Mouse (Mus musculus) neural tube, embryonic 14.5 days (tissue): Measurements from ENCODE around the gene Robo2. TPM values are rescaled to one million over a fixed set of nuclear protein-coding genes. Genes with fewer than 3 reads are reported as not detected.

ENCODE experiments used
- ATAC-seq: fragments of 200-750 bp; cut with Nextera tagmentation; 2 replicates; pipeline ENCODE4 v1.8.0; 2017; ENCODE audit warnings: low read depth, mild to moderate bottlenecking, moderate TSS enrichment, moderate library complexity
- H3K27ac ChIP-seq: fragments of 300-500 bp; sonication (generic); 2 replicates; pipeline ENCODE4 v1.5.1; 2014; ENCODE audit warnings: low read depth, mild to moderate bottlenecking, control low read depth, low read length, moderate library complexity, mixed read lengths
- H3K27me3 ChIP-seq: fragments of 300-500 bp; sonication (generic); 2 replicates; pipeline ENCODE4 v1.6.1; 2014; ENCODE audit warnings: low read length; ENCODE audit not compliant: control insufficient read depth, insufficient read depth
- H3K36me3 ChIP-seq: fragments of 300-500 bp; sonication (generic); 2 replicates; pipeline ENCODE4 v1.6.1; 2014; ENCODE audit warnings: low read length, mixed read lengths; ENCODE audit not compliant: control insufficient read depth, insufficient read depth
- H3K4me1 ChIP-seq: fragments of 300-500 bp; sonication (generic); 2 replicates; pipeline ENCODE4 v1.6.1; 2014; ENCODE audit warnings: low read length; ENCODE audit not compliant: control insufficient read depth, insufficient read depth
- H3K4me2 ChIP-seq: fragments of 300-500 bp; sonication (generic); 2 replicates; pipeline ENCODE4 v1.6.1; 2014; ENCODE audit warnings: mild to moderate bottlenecking, low read depth, low read length, control low read depth
- H3K4me3 ChIP-seq: fragments of 300-500 bp; sonication (generic); 2 replicates; pipeline ENCODE4 v1.5.1; 2014; ENCODE audit warnings: low read depth, low read length, control low read depth, mixed read lengths
- H3K9ac ChIP-seq: fragments of 300-500 bp; sonication (generic); replicated peaks from 2 replicates; pipeline ENCODE4 v1.6.1; 2014; ENCODE audit warnings: low read depth, mild to moderate bottlenecking, control low read depth, low read length, mixed read lengths
- H3K9me3 ChIP-seq: fragments of 300-500 bp; sonication (generic); 2 replicates; pipeline ENCODE4 v1.6.1; 2016; ENCODE audit warnings: low read length; ENCODE audit not compliant: control insufficient read depth
- WGBS: fragments of 180-500 bp; shearing (Covaris S2); extraction: QIAGEN DNeasy Blood & Tissue Kit; methylation state at CpG from one replicate; pipeline ENCODE4 v1.1.7; 2014; 5-methylcytosine and 5-hydroxymethylcytosine counted together
- polyA plus RNA-seq: library from polyadenylated mRNA; unstranded; fragments of >200 nt; fragmentation: Nextera tagmentation; extraction: Ambion mirVana; gene quantifications from 2 replicates; pipeline ENCODE4 v1.2.1, GENCODE M21; 2014

The Robo2 gene
- polyA plus RNA-seq, 1 experiment from 2014 or later: 165 TPM

- Histone ChIP-seq H3K4me1 (no peaks in the 10 kb centered on the region; the same call in 1 of the 2 replicates), H3K27ac (no peak overlapping the region), H3K9me3 (no peaks in the 10 kb centered on the region), H3K9ac (no peak overlapping the region), H3K4me3 (no peak overlapping the region), H3K27me3 (no peaks in the 10 kb centered on the region), H3K36me3 (no peaks in the 10 kb centered on the region), H3K4me2 (no peak overlapping the region)
- 81% methylated on average over 1 of the region's 1 CpGs for WGBS
- ATAC-seq: no peak
Measured at GRCm38 (mm10) chr16:74089951-74090350, 321.7 kb downstream of the Robo2 start.

- H3K27ac ChIP-seq: no peak overlapping the region
- no peak overlapping the region for H3K4me2 ChIP-seq
- ATAC-seq: no peak
- H3K4me3 ChIP-seq: no peak overlapping the region
- no peaks in the 10 kb centered on the region for H3K4me1 ChIP-seq
- no peaks in the 10 kb centered on the region for H3K27me3 ChIP-seq
- H3K9ac ChIP-seq: no peak overlapping the region
- H3K36me3 ChIP-seq: no peaks in the 10 kb centered on the region
- no peaks in the 10 kb centered on the region for H3K9me3 ChIP-seq
- WGBS: 92% methylated on average over 2 of the region's 2 CpGs
Measured at GRCm38 (mm10) chr16:74084188-74084587, 327.4 kb downstream of the Robo2 start.

- Histone ChIP-seq H3K4me3 (no peak overlapping the region), H3K9me3 (no peaks in the 10 kb centered on the region), H3K9ac (no peak overlapping the region), H3K4me2 (no peak overlapping the region), H3K27ac (no peak overlapping the region), H3K27me3 (no peaks in the 10 kb centered on the region), H3K4me1 (no peaks in the 10 kb centered on the region), H3K36me3 (no peaks in the 10 kb centered on the region)
- WGBS: 93% methylated on average over 5 of the region's 5 CpGs
- no peak for ATAC-seq
Measured at GRCm38 (mm10) chr16:74072671-74073070, 339.0 kb downstream of the Robo2 start.

GRCm38 (mm10) chr16:74070628-74071027 is 341.0 kb downstream of the Robo2 start:
- Histone ChIP-seq H3K4me3 (no peak overlapping the region), H3K27me3 (no peaks in the 10 kb centered on the region), H3K4me1 (no peaks in the 10 kb centered on the region; the same call in 1 of the 2 replicates), H3K9ac (no peak overlapping the region), H3K36me3 (no peaks in the 10 kb centered on the region), H3K4me2 (no peak overlapping the region), H3K9me3 (no peaks in the 10 kb centered on the region), H3K27ac (no peak overlapping the region)
- WGBS: 33% methylated on average over 7 of the region's 7 CpGs
- no peak for ATAC-seq

GRCm38 (mm10) chr16:74065958-74066357 is 345.7 kb downstream of the Robo2 start:
- H3K4me2 ChIP-seq: no peak overlapping the region
- no peaks in the 10 kb centered on the region for H3K27me3 ChIP-seq
- H3K9me3 ChIP-seq: no peaks in the 10 kb centered on the region
- H3K27ac ChIP-seq: no peak overlapping the region
- no peak for ATAC-seq
- H3K4me3 ChIP-seq: no peak overlapping the region
- H3K36me3 ChIP-seq: no peaks in the 10 kb centered on the region
- H3K9ac ChIP-seq: no peak overlapping the region
- WGBS: 75% methylated on average over 2 of the region's 2 CpGs
- H3K4me1 ChIP-seq: no peaks in the 10 kb centered on the region; the same call in 1 of the 2 replicates

- H3K4me3 ChIP-seq: no peak overlapping the region
- H3K9me3 ChIP-seq: no peaks in the 10 kb centered on the region
- no peak overlapping the region for H3K9ac ChIP-seq
- no peaks in the 10 kb centered on the region for H3K36me3 ChIP-seq
- H3K27me3 ChIP-seq: no peaks in the 10 kb centered on the region
- no peaks in the 10 kb centered on the region; the same call in 1 of the 2 replicates for H3K4me1 ChIP-seq
- H3K4me2 ChIP-seq: no peak overlapping the region
- H3K27ac ChIP-seq: no peak overlapping the region
- no peak for ATAC-seq
Measured at GRCm38 (mm10) chr16:74061951-74062350, 349.7 kb downstream of the Robo2 start.

GRCm38 (mm10) chr16:74061479-74061878 is 350.1 kb downstream of the Robo2 start:
- Histone ChIP-seq H3K9me3 (no peaks in the 10 kb centered on the region), H3K27ac (no peak overlapping the region)
- ATAC-seq: no peak

GRCm38 (mm10) chr16:74056886-74057285 is 354.7 kb downstream of the Robo2 start:
- Histone ChIP-seq H3K4me3 (no peak overlapping the region), H3K4me1 (peaks cover 6% of the 10 kb centered on the region; the same call in 1 of the 2 replicates), H3K27me3 (no peaks in the 10 kb centered on the region), H3K9ac (no peak overlapping the region), H3K36me3 (no peaks in the 10 kb centered on the region), H3K9me3 (no peaks in the 10 kb centered on the region), H3K4me2 (no peak overlapping the region), H3K27ac (no peak overlapping the region)
- peak; percentile 53; the same call in 1 of the 2 replicates for ATAC-seq
- 75% methylated on average over 2 of the region's 2 CpGs for WGBS

More at GRCm38 (mm10) chr16:74061479-74061878, 350.1 kb downstream of the Robo2 start:
- Histone ChIP-seq H3K4me3 (no peak overlapping the region), H3K4me2 (no peak overlapping the region), H3K27me3 (no peaks in the 10 kb centered on the region), H3K4me1 (no peaks in the 10 kb centered on the region; the same call in 1 of the 2 replicates), H3K9ac (no peak overlapping the region), H3K36me3 (no peaks in the 10 kb centered on the region)

- no peak for ATAC-seq
- Histone ChIP-seq H3K27me3 (no peaks in the 10 kb centered on the region), H3K4me2 (no peak overlapping the region), H3K4me3 (no peak overlapping the region), H3K9ac (no peak overlapping the region), H3K4me1 (peaks cover 6% of the 10 kb centered on the region; the same call in 1 of the 2 replicates), H3K9me3 (no peaks in the 10 kb centered on the region), H3K27ac (no peak overlapping the region), H3K36me3 (no peaks in the 10 kb centered on the region)
- 61% methylated on average over 1 of the region's 1 CpGs for WGBS
Measured at GRCm38 (mm10) chr16:74056210-74056609, 355.4 kb downstream of the Robo2 start.
